Mouse (Mus musculus) central nervous system, embryonic 11.5 days (tissue): ENCODE data around the gene Pet2. TPM values are rescaled to one million over a fixed set of nuclear protein-coding genes. Genes with fewer than 3 reads are reported as not detected.

Experiments
- polyA plus RNA-seq: library from polyadenylated mRNA; depleted of rRNA; stranded (reverse); fragments of >200 nt; gene quantifications from 2 replicates; pipeline ENCODE4 v1.2.3, GENCODE M21; 2012; rRNA removed

Gene Pet2
- not detected in 2 replicates for polyA plus RNA-seq

DNA sequence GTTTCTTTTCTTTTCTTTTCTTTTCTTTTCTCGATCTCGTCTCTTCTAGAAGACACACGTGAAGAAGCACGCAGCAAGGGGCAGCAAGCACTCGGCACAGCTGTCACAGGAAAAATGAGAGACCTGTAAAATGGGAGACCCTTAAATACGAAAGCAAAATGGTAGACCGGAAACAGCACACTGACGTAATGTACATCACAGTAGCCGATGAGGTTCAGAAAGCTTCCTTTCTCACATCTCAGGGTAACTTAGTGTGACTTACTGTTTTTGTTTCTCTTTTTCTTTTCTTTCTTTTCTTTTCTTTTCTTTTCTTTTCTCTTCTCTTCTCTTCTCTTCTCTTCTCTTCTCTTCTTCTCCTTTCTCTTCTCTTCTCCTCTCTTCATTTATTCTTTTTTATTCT is at the start of gene Pet2:
Gene Pet2 (minus strand): TSS at position 101 of the 400 bp plus-strand sequence.

